In genomic region chr8:121868896-121869295, GRCm38 (mm10) we compare ENCODE assay signal across 31 mouse cellular contexts.
"Had no signal": no experiment of that assay in that cellular context is flagged by ENCODE, and none has a peak within 500 bp of the region (broad histone marks: within the 10 kb centered on the region; RNA-seq: fewer than 3 reads in every experiment).

No protein-coding gene starts in this region.

- H3K4me3 ChIP-seq: left cerebral cortex, adult 2 months; limb, embryonic 10.5 days; limb, embryonic 12.5 days; limb, embryonic 13.5 days; limb, embryonic 15.5 days; liver, embryonic 12.5 days; liver, embryonic 13.5 days; liver, embryonic 15.5 days; lung, embryonic 15.5 days; megakaryocyte, embryonic 14.5 days; midbrain, embryonic 10.5 days; midbrain, embryonic 12.5 days; midbrain, embryonic 13.5 days; midbrain, embryonic 15.5 days; myocyte had no signal

- H3K36me3 ChIP-seq: limb, embryonic 10.5 days; limb, embryonic 12.5 days; limb, embryonic 13.5 days; limb, embryonic 15.5 days; liver, embryonic 12.5 days; liver, embryonic 13.5 days; liver, embryonic 15.5 days; lung, embryonic 15.5 days; midbrain, embryonic 10.5 days; midbrain, embryonic 12.5 days; midbrain, embryonic 13.5 days; midbrain, embryonic 15.5 days had no signal

- H3K9me3 ChIP-seq: limb, embryonic 10.5 days; limb, embryonic 12.5 days; limb, embryonic 13.5 days; limb, embryonic 15.5 days; liver, embryonic 12.5 days; liver, embryonic 13.5 days; liver, embryonic 15.5 days; lung, embryonic 15.5 days; megakaryocyte, embryonic 14.5 days; midbrain, embryonic 10.5 days; midbrain, embryonic 12.5 days; midbrain, embryonic 13.5 days; midbrain, embryonic 15.5 days had no signal

- H3K27me3 ChIP-seq: limb, embryonic 13.5 days; limb, embryonic 15.5 days; lung, embryonic 15.5 days; midbrain, embryonic 13.5 days; midbrain, embryonic 15.5 days had no signal

- ATAC-seq: liver, embryonic 12.5 days; liver, postnatal 0 days; lung, postnatal 0 days; midbrain, embryonic 13.5 days; midbrain, embryonic 15.5 days; midbrain, embryonic 16.5 days had no signal

- DNase-seq: left cerebral cortex, postnatal 4 days; liver; liver, embryonic 13.5 days; liver, postnatal 0 days; lung, adult 18-20 months; lung, adult 2 months; lung, embryonic 14.5 days; lung, postnatal 10 days; lung, postnatal 14 days; lung, postnatal 36 days; lung, postnatal 4 days; midbrain, embryonic 14.5 days had no signal

- H3K4me2 ChIP-seq: limb, embryonic 12.5 days; limb, embryonic 13.5 days; limb, embryonic 15.5 days; liver, embryonic 12.5 days; liver, embryonic 13.5 days; liver, embryonic 15.5 days; lung, embryonic 14.5 days; lung, embryonic 15.5 days; midbrain, embryonic 11.5 days; midbrain, embryonic 12.5 days; midbrain, embryonic 13.5 days; midbrain, embryonic 15.5 days had no signal

- H3K27ac ChIP-seq: left cerebral cortex, adult 2 months; limb, embryonic 10.5 days; limb, embryonic 12.5 days; limb, embryonic 13.5 days; limb, embryonic 15.5 days; liver, embryonic 12.5 days; liver, embryonic 13.5 days; liver, embryonic 14.5 days; liver, embryonic 15.5 days; lung, embryonic 15.5 days; macrophage; midbrain, embryonic 10.5 days; midbrain, embryonic 12.5 days; midbrain, embryonic 13.5 days; midbrain, embryonic 15.5 days had no signal

- H3K9ac ChIP-seq: limb, embryonic 12.5 days; limb, embryonic 13.5 days; limb, embryonic 15.5 days; liver, embryonic 12.5 days; liver, embryonic 13.5 days; liver, embryonic 14.5 days; liver, embryonic 15.5 days; liver, postnatal 0 days; lung, embryonic 14.5 days; lung, embryonic 15.5 days; midbrain, embryonic 12.5 days; midbrain, embryonic 13.5 days; midbrain, embryonic 15.5 days had no signal
